Mouse (Mus musculus): ENCODE measurements at regions not wholly inside any gene's neighbourhood (a gene's known extent, or its start where the extent isn't known, plus 50 kb on each side); places are given as distances from the start of the nearest gene placed in this dataset.

GRCm38 (mm10) chr9:46824703-46825102 lies 173.8 kb upstream of the Gm4791 start:
- DNase-seq (ENCODE audit: low spot score in 2 of 2), result no peak

DNA sequence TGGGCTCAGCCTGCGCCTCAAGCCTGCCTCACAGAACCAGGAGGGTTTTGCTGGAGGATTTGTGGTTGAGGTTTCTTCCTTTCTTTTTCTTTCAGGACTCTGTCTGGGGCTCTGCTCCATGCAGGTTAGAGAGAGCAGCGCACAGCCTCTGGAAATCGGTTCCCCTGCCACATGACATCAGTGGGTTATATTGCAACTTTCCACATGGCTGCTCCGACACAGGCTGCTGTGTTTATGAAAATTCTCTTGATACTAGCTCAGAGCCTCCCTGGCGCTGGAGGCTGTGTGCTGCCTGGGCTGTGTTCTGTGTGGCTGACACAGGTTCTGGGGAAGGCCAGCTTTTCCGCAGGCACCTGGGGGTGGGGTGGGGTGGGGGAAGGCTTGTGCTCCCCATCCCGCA lies 178.7 kb upstream of the Gm4791 start:
- DNase-seq (ENCODE audit: low spot score in 2 of 2), result no peak

- DNase-seq (ENCODE audit: low spot score in 2 of 2), result no peak
Observed at GRCm38 (mm10) chr9:46819376-46819775, 179.2 kb upstream of the Gm4791 start.

DNA sequence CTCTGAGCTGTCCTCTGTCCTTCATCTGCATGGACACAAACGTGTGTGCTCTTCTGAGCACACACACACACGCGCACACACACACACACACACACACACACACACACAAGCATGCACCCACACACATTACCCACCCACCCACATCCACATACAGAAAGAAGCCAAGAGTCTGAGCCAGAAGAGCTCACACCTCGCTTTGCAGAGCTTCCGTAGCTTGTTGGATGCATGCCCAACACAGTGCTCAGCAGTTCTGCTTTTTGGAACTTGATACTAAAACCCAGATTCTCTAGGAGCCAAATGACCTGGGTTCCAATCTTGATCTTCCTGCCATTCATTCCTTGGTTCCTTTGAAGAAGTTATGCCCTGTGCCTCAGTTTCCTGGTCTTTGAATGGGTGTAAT lies 182.4 kb upstream of the Gm4791 start:
- peak in 1 of 2 experiments; percentile 65 for DNase-seq (ENCODE audit: low spot score in 2 of 2)

DNA sequence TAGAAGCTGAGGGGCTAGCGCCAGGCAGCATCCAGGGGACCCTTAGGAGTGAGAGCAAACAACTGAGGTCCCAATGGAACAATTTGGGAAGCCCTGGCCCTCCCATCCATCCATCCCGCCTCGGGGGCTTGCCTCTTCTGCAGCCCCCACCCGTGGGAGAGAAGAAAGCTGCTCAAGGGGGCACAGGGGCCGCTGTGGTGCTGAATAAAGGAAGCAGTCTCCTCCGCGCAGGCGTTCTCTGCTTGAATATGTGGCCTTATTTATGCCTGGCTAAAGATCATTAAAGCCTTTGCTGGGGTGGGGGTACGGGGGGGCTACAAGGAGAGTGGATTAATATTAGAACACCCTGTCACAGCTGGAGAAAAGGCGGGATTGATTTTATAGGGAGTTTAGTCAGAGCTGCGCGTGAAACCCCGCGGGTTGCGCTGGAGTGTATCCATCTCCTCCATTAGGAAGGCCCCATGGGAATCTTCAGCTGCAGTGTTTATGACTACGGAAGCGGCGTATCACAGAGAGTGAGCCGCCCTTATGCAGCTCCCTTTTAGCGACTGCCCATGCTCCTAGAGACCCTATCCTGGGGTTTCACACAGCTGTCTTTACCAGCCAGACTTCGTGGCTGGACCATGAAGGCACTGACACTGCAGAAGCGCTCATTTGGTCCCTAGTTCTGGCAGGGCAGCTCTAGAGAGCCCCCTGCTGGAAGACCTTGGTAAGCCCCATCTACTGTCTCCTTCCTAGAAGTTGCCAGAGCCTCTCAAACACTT lies 183.9 kb upstream of the Gm4791 start:
- peak; percentile 22 to 87 for DNase-seq (ENCODE audit: low spot score in 2 of 2)

DNA sequence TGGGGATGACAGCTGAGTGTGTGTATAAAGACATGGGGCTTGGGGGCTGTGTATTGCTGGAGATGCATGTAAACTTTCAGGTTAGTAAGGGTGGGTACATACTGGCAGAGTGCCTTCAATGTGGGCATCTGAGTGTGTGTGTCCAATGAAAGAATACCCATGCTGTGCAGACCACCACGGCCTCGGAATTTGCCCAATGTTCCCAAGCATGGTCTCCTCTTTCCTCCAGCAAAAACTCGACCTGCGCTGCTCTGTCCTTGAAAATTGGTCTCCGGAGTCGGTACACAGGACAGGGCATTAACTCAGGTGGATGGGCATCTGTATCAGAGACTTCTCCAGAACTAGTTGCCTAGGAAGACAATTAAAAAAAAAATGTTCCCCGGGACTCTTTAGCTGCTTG lies 188.3 kb upstream of the Gm4791 start:
- DNase-seq (ENCODE audit: low spot score in 2 of 2), result no peak

DNA sequence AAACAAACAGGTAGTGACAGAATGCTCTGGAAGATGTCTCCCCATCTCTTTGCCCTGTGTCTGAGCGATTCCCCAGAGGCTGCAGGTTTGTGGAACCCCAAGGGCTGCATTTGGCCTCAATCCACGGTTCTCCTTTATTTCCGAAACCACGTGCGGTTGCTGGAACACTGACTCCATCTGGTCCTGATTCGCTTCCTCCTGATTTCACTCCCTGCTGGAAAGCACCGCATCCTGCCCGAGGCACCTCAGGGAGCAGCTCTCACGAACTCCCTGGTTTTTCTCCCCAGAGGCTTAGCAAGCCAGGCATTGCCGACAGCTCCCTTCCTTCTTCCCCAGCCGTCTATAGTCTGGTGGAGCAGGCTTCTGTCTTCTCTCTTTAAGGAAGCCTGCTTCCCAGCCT lies 203.1 kb upstream of the Gm4791 start:
- no peak for DNase-seq (ENCODE audit: low spot score in 2 of 2)

DNA sequence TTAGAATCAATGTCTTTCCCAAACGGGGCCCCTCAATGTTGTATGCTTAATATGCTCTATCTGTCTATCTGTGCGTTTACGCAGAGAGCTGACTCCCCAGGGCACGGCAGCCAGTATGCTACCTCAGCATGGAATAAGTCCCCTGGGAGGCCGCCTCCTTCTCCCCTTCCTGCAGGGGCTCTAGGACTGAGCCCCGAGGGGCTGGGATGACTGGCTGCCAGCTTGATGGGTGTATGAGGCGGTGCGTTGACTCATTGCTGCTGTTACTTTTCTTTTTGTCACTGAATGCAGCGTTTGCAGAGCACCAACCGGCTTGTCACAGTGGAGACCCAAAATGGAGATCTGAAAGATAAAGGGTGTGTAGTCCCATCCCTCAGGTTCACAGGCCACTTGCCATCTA lies 209.5 kb upstream of the Gm4791 start:
- DNase-seq (ENCODE audit: low spot score in 2 of 2), result peak in 1 of 2 experiments; percentile 62

DNA sequence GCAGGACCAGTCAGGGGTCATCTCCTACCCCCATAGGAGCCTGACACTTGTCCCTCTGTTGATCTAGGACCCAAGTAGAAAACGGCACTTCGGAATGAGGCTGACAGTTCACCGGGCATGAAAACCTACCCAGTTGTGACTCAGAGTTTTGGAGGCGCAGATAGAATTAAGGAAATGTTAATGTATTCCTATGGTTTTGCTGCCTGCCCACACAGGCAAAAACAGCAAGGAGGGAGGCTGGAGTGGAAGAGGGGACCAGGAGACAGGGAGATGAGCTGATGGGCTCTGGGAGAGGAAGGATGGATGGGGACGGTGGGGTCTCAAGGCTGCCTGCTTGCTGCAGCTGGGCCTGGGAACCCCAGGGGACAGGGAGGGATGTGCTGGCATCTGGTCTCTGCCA lies 210.1 kb upstream of the Gm4791 start:
- peak in 1 of 2 experiments; percentile 69 for DNase-seq (ENCODE audit: low spot score in 2 of 2)

GRCm38 (mm10) chr9:46784355-46784975 lies 214.1 kb upstream of the Gm4791 start:
- DNase-seq (ENCODE audit: low spot score in 2 of 2), result peak in 1 of 2 experiments; percentile 59

- no peak for DNase-seq (ENCODE audit: low spot score in 2 of 2)
Observed at GRCm38 (mm10) chr9:46783597-46784354, 214.8 kb upstream of the Gm4791 start.

GRCm38 (mm10) chr9:46781681-46782080 lies 216.9 kb upstream of the Gm4791 start:
- no peak for DNase-seq (ENCODE audit: low spot score in 2 of 2)

GRCm38 (mm10) chr9:46778769-46779168 lies 219.8 kb upstream of the Gm4791 start:
- DNase-seq (ENCODE audit: low spot score in 2 of 2), result no peak

GRCm38 (mm10) chr9:46774821-46775220 lies 223.7 kb upstream of the Gm4791 start:
- no peak for DNase-seq (ENCODE audit: low spot score in 2 of 2)

DNA sequence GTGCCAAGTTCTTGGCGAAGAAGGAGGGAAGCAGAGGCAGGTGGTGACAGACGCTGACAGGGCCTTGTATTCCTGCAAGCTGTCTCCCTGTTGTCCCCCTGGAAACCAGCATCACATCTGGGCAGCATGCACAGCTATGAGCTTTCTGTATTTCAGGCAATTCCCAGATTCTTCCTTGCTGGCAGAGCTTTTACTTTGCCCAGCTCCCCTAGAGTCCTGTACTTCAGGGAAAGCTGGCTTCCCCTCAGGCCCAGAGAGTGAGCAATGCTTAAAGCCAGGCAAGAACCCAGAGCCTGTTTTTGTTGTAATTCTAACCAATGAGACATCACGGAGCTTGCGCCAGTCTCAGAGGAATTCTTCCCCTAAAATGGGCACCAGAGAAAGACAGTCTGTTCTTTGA lies 238.3 kb upstream of the Gm4791 start:
- no peak for DNase-seq (ENCODE audit: low spot score in 2 of 2)

DNA sequence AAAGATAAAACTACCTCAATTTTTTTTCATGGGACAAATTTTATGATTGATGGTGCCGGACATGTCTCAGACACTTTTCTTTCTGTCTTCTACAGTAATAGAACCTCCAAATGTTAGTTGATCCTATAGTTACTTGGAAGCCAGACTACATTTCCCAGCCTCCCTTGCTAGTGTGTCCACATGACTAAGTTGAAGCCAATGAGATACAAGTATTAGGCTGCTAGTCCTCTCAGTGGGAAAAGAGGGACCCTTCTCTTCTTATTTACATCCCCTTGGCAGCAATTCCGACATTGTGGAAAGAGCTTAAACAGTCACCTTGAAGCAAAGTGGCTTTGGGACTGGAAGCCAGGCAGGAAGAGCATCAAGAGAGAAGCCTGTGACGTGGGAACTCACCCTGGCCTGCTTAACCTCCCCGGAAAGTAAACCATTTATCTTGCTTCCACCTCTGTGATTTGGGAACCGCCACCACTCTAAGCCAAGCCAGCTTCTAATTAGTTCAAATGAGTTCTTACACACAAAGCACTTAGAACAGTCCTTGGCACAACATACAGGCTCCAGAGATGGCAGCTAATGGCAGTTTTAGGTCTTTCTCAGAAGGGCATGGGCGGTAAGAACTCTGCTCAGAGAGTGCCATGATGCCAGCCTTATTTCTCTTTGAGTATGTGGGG lies 241.4 kb upstream of the Gm4791 start:
- no peak for DNase-seq (ENCODE audit: low spot score in 2 of 2)

DNA sequence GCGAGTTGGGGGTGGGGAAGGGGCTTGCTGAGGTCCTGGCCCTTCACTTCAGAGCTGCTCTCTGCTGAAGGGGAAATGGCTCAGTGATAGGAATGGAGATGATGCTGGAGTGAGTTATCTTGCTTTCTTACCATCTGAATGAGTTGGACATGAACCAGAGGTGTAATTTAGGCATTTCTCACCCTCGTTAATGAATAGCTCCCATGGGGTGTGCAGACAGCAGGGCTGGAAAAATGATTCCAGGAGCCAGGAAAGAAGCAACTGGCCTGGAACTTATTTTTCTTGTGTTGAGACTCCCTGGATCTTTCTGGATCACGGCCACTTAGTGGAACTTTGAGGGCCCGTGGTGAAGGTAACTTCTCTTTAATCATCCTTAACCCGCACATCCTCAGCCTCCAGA lies 246.6 kb upstream of the Gm4791 start:
- no peak for DNase-seq (ENCODE audit: low spot score in 2 of 2)

DNA sequence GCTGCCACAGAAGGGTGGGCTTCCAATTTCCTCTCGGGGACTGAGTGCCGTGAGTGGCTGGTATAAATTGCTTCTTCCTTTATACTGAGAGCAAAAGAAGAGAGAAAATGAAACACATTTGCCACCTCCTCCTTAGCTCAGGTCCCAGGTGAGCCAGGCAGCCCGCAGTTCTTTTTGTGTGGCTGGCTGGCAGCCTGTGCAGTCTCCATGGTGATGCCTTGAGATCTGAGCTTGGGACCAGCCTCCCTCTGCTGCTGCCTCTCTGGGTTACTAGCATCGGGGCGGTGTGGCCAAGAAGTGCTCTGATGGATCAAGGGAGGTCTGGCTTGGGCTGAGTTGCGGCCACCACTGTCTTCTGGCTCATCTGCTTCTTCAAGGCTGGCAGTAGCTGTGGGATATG lies 249.1 kb upstream of the Gm4791 start:
- no peak for DNase-seq (ENCODE audit: low spot score in 2 of 2)

- no peak for DNase-seq (ENCODE audit: low spot score in 2 of 2)
Observed at GRCm38 (mm10) chr9:46746266-46746665, 252.3 kb upstream of the Gm4791 start.

DNA sequence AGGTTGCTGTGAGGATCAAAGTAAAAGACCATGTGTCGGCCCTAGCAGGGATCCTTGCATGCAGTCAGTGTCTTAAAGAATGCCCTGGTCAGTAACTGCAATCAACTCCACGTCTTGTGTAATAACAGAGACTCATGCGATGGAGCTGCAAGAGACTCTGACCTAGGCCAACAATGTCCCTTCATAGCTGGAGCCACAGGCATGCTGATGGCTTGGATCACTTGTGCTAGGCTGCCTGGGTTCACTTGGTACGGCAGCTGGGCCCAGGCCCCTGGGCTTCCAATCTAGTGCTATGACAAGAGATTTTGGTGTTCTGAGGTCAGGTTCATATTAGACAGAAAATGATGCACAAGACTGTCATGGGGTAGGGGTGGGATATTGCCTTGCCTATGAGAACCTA lies 258.0 kb upstream of the Gm4791 start:
- DNase-seq (ENCODE audit: low spot score in 2 of 2), result no peak

- DNase-seq (ENCODE audit: low spot score in 2 of 2), result no peak
Observed at GRCm38 (mm10) chr9:46739341-46739740, 259.2 kb upstream of the Gm4791 start.

DNA sequence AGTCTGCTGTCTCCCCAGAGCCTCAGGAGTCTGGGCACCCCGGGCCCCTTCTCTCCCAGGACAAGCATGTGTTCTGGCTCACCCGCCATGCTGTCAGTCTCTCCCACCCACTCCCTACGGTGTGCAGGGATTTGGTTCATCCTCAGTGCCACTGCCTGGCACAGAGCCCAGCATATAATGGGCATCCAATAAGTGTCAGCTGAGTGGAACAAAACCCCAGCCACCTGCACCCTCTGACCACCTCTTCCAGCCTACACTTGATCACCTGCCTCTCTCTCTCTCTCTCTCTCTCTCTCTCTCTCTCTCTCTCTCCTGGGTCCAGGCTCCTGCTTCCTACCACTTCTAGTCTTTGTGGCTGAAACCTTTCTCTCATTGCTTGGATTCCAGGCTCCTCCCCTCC lies 259.9 kb upstream of the Gm4791 start:
- DNase-seq (ENCODE audit: low spot score in 2 of 2), result no peak
